Mouse (Mus musculus) megakaryocyte, adult 5-6 weeks (primary cell): ENCODE results near the gene Atg3. TPM values are rescaled to one million over a fixed set of nuclear protein-coding genes. Genes with fewer than 3 reads are reported as not detected.

ENCODE experiments used
- ATAC-seq: 2 replicates; pipeline ENCODE4 v1.8.0; 2016; ENCODE audit warnings: mild to moderate bottlenecking, inconsistent platforms; ENCODE audit not compliant: poor library complexity, severe bottlenecking
- total RNA-seq, 2 experiments: library from RNA; stranded (forward) in 1 of 2; stranded (reverse) in 1 of 2; fragments of 153-499, 151-499 nt in 1 of 2; fragments of 221-1000, 200-1000 nt in 1 of 2; gene quantifications; 2 replicates each; pipeline versions ENCODE4 v1.2.3 to v1.2.4; 2015 to 2017

Atg3 gene
- total RNA-seq, 2 experiments from 2014 or later = 98.2 to 117 TPM

DNA sequence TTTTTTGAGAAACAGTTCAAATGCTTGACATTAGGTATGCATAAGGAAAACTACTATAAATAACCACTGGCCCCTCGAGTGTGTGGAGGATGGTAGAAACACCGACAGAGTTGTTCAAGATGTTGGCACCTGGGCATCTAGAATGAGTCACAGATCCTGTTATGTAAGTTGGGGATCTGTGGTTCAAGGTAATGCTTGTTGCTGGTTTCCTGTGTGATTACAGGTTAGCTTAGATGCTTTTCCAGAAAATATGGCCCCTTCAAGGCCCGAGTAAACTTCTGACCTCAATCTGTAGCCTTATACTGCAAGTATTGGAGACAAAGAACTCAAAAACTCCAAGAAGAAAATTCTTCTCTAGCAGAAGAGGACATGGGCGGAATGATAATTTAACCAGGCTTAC is 45.9 kb downstream of the Atg3 start:
- no peak for ATAC-seq

DNA sequence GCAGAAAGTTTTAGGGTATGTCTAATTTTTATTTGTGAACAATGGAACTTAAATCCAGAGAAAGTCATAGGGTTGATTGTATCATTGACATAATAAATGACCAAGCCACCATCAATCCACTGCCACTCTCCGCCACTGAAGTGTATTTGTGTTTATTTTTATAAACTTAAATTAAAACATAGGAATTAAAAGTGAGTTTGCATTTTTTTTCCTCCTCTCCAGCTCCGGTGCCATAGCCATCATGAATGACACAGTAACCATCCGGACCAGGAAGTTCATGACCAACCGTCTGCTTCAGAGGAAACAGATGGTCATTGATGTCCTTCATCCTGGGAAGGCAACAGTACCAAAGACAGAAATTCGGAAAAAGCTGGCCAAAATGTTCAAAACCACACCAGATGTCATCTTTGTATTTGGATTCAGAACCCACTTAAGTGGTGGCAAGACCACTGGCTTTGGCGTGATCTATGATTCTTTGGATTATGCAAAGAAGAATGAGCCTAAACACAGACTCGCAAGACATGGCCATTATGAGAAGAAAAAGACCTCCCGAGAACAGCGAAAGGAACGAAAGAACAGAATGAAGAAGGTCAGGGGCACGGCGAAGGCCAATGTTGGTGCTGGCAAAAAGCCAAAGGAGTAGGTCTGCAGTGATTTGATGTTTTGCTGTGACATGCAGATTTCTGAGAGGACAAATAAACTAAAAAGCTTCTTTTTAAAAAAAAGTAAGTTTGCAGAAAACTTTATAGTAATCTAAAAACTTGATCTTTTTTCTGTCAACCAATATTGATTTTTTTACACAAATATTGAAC is 46.5 kb downstream of the Atg3 start:
- no peak for ATAC-seq

DNA sequence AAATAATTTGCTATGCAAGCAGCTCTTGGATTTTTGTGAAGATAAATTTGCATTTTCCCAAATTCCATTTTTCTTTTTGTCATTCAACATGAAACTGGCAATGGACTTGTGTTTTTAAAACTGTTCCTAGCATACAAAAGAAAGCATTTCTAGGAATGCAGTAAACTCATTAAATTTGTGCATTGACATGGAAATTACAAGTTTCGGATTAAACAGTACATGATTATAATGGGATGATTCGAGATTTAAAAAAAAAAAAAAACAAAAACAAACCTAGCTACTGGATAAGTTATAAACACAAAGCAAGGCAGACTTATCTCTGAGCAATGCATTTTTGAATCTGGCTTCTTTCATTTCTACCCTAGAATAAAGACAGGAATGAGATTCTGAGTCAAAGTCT is 63.4 kb downstream of the Atg3 start:
- ATAC-seq = no peak

DNA sequence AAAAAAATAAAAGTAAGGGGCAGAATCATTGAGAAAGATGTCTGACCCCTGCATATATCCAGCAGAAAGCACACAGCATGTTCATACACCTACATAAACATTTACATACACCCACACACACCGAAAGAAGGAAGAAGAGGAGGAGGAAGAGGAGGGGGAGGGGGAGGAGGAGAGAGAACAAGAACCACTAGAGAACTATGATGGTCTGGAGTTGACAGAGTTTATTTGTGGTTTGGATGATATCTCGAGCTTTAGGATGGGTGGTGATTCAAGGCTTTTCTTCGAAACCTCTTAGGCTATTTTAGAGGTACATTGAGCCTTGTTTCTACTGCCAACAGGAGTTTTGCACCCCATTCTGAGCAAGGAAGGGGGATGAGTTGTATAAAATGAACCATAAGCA is 64.2 kb downstream of the Atg3 start:
- no peak for ATAC-seq

DNA sequence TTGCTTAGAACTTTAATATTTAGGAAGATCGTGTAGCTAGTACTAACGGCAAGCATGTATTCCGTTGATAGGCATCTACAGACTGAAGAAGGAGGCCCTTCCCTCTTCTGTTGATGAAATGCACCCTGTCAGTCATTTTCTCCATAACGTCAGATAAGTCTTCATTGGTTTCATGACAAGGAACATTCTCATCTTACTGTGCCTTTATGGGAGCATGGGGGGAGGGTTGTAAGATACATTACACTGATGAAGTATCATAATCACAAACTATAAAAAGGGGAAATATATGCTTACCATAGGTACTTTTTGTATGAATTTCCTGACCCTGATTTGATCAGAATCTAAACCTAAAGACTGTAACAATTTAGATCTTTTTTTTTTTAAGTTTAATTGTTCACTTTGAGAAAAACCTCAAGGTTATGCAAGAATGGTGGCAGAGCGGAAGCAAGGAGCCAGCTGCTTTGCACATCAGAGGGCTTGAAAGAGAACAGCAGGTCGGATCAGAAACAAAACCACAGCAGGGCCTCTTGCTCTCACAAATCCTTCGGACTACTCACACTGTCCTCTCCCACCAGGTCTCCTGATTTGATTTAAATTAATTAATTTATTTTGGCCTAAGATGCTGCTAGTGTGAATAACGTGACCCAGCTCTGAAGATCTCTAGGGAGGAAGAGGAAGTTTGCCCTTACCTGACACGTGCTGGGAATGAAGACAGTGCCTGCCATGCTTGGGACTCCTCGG is 65.2 kb downstream of the Atg3 start, which contains the start of gene Btla:
Gene Btla (plus strand): TSS at position 668 of the 741 bp plus-strand sequence.
- peak; percentile 72 for ATAC-seq

DNA sequence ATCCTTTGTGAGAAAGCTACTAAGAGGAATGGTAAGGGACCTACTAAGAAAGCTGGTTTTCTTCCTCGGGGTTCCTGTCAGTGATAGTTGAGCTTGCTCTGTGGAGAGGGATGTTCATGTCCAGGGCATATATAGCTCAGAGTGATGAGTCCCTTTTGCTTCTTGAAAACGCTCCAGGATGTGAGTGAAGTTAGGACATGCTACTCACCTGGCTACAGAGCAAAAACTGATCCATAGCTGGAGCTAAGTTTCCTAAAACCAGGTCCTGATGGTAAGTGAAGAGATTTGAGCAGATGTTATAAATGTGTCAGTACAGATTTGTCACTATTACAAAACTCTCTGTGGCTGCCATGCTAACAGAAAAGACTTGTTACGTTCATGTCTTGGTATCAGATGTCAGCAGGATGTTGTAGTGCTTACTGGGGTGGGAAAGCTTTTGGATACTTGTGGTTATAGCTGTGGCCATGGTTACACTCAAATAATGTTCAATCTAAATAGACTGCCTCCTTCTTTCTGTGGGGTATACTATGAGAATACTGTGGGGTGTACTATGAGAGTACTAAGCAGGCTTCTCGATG is 65.9 kb downstream of the Atg3 start:
- ATAC-seq = no peak; the same call in 1 of the 2 replicates

DNA sequence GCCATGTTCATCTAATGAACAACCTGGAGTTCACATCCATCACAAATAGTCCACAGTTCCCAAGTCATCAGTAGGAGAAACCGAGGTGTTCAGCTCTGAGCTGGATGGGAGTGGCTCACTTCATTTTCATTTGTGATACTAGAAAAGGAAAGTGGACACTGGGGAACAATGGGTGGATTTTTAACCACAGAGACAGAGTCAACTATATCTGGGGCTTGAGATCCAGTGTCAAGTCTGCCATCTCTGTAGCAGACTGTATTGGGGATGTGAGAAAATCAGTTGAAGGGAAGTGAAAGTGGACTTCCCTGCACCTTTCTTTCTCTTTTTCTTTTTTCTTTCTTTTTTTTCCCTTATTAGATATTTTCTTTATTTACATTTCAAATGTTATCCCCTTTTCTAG is 68.4 kb downstream of the Atg3 start:
- ATAC-seq = peak; percentile 67

DNA sequence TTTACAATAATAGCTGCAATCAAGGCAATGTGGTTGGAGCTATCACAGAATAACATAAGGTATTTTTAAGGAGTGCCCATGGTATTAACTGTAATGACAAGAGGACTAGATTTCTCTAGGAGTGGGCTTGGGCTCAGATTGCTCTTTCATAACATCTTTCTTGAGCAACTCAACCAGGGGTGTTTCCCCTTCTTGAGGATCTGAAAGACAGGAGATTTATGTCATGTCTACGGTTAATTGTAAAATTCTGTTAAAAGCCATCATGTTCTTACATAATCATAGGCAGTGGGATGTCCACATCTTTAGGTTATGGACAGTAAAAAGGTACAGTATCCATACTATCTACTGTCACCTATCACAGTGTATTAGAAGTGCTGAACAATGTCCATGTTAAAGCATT is 72.7 kb downstream of the Atg3 start:
- peak; percentile 74 for ATAC-seq

DNA sequence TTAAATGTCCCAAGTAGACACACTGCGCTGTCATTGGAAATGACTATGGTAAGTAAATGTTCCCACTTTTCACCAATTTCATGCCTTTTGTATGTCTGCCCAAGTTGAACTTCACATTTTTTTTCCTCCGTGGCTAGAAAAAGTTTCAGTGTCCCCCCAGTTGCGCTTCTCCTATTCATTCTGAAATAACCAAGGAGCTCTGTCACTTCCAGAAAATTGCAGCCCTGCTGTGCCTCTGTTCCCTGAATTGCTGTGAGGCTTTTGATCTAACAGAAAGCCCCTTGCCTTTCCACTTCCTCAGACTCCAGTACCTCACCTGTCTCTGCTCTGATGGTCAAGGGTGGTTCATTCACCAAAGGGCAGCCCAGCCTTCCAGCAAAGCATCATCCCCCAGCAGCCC is 74.4 kb downstream of the Atg3 start:
- peak; percentile 58 for ATAC-seq

Other genes starting within 250 kb of the Atg3 start
- 47.9 and 51.3 TPM in 2 replicates for gene Cd200r3, start 215.1 kb upstream of the Atg3 start, total RNA-seq (2015)
- 38.5 and 47.3 TPM in 2 replicates for gene Cd200r3, start 215.1 kb upstream of the Atg3 start, total RNA-seq (2017)
- 0.59 and 0.71 TPM in 2 replicates for gene Ccdc80, start 65.4 kb upstream of the Atg3 start, total RNA-seq (2015)
- 0.49 and 0.99 TPM in 2 replicates for gene Ccdc80, start 65.4 kb upstream of the Atg3 start, total RNA-seq (2017)
- gene Slc35a5, start 79 bp upstream of the Atg3 start, total RNA-seq (2015) = 42.4 and 45.9 TPM in 2 replicates
- 30.9 and 42.2 TPM in 2 replicates for gene Slc35a5, start 79 bp upstream of the Atg3 start, total RNA-seq (2017)
- 44.9 and 54.9 TPM in 2 replicates for gene Btla, start 65.5 kb downstream of the Atg3 start, total RNA-seq (2015)
- gene Btla, start 65.5 kb downstream of the Atg3 start, total RNA-seq (2017) = 51.8 and 55.8 TPM in 2 replicates